Mouse (Mus musculus): ENCODE results near the gene Anks1b. TPM values are rescaled to one million over a fixed set of nuclear protein-coding genes. Genes with fewer than 3 reads are reported as not detected.

The Anks1b gene
- 1 to 10 TPM in 1 of 4 experiments, under 1 TPM in 3; 0.37 to 2.1 (median 0.71) TPM for total RNA-seq (2022)

DNA sequence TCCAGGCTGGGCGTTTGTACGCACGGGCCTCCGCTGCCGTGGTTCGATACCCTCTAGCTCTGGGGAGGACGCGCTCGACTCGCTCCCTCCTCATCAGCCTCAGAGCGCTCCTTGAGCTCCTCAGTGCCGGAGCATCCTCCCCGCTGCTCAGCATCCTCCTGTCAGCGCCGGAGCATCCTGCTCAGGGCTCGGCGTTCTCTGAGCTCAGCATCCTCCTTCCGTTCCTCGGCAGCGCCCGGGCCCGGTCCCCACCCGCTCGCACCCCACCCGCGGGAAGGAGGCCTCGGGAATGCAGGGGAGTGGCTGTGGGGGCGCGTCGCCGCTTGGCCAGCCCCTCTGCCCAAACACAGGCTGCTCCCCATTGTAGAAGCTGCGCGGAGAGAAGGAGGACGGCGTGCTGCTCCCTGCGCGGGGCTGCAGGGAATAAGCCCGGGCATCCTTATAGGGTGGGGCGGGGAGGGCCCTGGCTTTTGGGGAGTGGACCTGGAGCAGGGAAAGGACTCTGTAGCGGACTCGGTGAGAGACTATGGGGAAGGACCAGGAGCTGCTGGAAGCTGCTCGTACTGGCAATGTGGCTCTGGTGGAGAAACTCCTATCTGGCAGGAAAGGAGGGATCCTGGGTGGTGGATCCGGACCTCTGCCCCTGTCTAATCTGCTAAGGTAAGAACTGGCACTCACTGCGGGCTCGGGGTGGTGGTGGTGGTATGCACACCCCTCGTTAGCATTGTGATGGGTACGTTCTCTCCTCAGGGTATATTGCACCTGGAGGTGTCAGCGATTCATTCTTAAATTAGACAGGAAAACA is at the start of gene Anks1b:
TSS of gene Anks1b (plus strand) at position 364 of the 805 bp plus-strand sequence.
- DNase-seq (ENCODE audit: low spot score): peak; percentile 11

DNA sequence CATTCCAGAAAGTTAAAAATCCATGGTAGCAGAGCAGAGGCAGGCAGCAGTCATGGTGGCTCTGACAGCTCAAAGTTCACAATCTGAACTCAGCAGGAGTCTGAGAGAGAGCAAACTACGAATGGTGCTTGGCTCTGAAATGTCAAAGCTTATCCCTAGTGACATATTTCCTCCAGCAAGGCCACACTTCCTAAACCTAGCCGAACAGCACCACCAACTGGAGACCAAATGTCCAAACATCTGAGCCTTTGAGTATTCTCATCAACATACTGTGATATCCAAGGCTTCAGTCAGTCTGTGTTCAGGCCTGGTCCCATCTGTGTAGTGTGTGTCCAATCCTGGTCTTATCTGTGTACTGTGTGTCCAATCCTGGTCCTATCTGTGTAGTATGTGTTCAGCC is 49.4 kb upstream of the Anks1b start:
- DNase-seq (ENCODE audit: low spot score): peak; percentile 21

DNA sequence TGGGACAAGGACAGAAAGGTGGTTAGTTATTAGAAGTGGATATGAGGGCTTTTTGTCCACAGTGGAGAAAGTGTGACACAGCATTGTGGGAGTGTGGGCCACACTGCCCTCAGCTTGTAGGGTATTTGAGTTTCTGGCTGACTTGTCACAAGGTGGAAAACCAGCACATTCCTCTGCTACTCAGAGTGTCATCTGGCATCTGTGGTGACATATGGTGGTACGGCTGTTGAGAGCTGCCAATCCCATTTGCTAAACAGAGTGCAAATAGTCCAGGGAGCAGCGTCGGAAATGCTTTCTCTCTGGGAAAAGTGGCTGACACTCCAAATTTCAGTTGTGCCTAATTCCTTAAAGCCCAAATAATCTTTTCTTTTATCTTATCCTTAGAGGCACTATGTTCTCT is 46.4 kb upstream of the Anks1b start:
- DNase-seq (ENCODE audit: low spot score): no peak

DNA sequence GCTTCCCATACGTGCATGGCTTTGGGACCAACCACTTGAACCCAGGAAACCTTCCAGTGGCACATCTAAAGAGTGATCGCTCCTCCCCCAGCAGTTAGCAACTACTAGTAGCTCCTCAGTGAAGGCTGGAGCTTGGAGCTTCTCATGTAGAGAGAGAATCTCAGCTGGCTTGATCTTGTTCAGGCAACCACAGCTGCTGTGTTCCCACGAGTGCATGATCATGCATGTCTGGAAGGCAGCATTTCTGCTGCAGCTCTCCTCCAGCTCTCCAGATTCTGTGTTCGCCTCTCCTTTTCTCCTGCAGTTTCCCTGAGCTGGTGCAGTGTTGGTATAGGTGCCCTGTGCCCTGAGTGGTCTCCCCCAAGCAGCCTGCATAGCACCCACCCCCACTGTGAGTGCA is 41.0 kb upstream of the Anks1b start:
- no peak for DNase-seq (ENCODE audit: low spot score)

DNA sequence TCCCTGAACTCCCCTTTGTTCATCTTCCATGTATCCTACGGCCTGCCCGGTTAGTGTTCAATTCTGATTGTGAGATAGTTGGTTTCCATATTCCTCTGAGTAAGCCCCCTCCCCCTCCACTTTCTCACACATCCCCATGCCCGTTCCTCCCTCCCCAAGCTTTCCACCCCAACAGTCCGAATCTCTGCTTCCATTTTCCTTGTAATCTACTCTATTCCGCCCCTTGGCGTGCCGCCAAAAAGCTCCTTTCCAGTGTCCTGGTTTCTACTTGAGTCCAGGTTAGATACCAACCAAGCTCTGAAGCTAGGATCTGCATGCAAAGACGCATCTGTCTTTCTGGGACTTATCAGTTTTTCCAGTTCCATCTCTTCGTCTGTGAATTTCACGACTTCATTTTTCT is 40.1 kb upstream of the Anks1b start:
- DNase-seq (ENCODE audit: low spot score): no peak

DNA sequence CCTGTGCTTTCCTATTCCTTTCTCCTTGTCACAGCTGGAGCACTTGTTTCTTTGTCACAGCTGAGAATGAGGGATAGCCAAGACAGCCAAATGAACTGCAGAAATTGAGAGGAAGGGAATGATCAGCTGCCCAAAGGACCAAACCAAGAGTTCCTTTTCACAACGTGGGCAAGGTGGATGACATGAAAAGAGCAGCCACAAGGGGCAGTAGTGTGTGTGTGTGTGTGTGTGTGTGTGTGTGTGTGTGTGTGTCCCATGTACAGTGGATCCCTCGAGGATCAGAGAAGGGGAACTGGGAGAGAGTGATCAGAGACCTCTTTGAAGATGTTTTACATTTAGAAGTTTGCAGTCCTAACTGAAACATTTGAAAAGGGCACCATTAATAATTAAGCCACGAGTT is 35.8 kb upstream of the Anks1b start:
- DNase-seq (ENCODE audit: low spot score): no peak

DNA sequence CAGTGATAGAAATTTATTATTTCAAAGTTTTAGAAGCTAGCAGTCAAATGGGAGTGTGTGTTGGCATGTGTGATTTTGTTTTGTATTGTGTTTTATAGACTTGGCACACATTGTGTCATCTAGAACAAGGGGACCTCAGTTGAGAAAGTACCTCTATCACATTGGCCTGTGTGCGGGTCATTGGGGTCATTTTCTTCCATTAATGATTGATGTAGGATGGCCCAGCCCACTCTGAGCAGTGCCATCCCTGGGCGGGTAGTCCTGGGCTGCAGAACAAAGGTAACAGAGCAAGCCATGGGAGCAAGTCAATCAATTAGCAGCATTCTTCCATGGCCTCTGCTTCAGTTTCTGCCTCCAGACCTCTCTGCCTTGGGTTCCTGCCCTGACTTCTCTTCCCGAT is 34.5 kb upstream of the Anks1b start:
- DNase-seq (ENCODE audit: low spot score): no peak

DNA sequence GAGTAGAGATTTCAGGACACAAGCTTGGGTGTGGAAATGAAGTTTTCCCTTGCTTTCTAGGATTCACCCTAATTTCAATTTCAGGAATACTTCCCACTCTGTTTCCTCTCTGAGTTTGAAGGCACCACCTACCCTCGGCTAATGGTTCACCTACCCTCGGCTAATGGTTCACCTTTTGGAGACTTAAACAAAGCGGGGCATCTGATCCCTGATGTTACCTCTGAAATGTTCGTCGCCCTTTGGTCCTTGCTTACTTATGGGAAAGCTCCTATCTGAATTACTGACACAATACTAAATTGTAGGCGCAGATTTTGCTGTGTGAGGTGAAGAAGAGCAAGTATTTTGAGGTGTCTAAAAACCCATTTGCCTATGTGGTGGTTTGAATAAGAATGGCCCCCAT is 22.4 kb upstream of the Anks1b start:
- DNase-seq (ENCODE audit: low spot score): no peak

DNA sequence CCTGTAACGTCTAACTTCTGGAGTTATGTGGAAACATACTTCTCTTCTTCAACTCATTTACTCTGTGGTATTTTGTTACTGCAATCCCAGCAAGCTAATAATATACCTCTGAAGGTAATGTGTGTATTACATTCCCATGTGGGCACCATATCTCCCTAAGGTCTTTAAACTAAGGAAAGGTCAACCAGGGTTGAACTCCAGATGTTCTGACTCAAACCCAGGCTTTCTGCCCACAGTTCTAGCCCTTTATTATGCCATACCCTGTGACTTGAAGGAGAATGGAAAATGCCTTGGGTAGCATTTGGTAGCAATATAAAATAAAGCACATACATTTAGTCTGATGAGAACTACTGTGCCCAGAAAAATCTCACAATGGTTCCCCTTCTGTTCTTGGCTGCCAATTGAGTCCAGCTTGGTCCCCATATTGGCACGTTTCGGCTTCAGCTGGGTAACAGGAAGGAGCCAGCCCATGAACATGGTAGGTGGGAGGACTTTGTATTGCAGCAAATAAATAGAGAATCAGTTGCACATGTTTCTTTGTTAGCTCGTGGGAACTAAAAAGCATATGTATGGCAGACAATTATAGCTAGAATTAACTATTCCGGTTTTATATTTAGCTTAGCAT is 17.9 kb upstream of the Anks1b start:
- no peak for DNase-seq (ENCODE audit: low spot score)

DNA sequence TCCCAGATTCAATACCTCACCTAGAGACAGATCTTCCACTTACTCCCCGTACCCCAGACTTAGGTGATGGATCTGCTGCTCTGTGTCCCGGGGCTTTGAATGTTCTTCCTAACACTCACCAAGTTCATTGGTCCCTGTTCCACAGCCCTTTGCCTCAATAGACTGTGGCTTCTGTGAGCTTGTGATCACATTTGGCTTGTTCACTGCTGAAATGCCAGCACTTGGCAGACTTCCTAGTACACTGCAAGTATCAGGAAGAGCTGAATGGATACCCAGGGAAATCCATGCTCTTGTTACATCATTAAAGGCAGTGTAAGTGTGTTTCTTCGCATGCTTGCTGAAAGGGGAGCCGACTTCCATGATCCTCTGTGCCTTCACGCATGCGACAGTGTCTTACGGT is 17.0 kb upstream of the Anks1b start:
- no peak for DNase-seq (ENCODE audit: low spot score)

DNA sequence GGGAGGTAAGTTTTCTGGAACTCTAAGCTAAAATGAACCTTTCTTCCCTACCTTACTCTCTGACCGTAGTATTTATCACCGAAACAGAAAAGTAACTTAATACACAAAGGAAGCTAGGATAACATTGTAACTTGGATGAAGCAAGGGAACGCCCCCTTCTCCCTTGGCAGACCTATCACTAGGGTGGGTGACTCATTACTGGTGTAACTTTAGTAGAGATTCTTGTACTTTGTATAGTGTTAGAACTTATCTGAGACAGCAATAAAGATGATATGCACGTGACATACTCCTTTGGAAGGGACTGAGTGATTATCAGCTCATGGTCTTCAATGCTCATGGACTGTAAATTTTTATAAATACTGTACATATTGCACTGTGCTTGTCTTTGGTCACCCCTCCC is 5.1 kb upstream of the Anks1b start:
- no peak for DNase-seq (ENCODE audit: low spot score)

DNA sequence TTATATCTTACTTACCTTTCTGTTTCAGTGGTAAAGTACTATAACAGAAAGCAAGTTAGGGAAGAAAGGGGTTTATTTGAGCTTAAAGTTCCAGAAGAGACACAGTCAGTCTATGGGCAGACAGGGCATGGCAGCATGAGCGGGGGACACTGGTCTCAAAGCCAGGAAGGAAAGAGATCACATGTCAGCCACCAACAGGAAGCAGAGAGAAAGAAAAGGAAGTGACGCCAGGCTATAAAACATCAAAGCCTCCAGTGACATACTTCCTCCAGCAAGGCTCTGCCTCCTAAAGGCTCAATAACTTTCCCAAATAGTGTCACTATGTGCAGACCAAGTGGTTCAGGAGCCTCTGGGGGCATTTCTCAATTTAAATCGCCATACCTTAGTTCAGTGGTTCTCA is 4.5 kb upstream of the Anks1b start:
- DNase-seq (ENCODE audit: low spot score): no peak

DNA sequence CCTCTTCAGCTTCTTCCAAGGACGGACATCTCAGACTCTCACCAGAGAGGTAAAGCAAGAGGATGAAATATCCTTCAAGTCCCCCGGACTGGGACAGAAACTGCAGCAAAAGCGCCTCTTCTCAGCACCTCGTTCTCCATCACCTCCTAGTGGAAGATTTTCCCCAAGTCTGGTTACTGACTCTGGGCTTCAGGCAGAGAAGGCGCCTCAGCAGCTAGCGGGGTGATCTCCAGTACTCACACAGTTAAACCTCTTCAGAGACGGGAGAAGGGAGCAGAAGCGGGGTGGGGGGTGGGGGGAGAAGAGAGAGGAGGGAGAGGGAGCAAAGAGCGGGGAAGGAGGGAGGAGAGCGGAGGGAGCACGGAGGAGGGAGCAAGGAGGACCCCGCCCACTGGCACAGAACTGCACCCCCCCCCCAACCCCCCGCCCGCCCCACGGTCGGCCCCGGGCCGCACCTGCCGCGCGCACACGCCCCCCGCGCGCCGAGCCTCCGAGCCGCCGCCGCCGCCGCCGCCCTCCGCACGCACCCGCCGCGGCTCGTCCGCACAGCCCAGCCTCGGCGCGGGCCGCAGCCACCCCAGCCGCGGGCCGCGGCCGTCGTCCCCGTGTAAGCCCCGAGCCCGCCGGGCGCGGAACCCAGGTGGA is 686 bp upstream of the Anks1b start:
- DNase-seq (ENCODE audit: low spot score): peak; percentile 3

DNA sequence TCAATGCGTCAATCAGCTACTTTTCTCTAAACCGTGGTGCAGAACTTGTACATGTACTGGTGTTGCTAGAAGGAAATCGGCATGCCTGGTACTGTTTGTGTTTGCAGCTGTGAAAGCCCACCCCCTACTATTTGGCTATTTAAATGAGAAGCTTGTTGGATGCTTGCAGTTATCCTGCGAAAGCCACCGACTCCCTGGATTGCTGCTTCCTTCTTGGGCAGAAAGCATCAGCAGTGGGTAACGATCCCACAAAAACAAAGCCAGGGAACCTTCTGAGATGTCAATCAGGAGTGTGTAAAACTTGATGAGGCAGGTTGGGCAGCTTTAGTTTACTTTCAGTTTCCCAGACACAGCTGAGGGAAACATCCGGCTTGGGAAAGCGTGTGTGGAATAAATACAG is 727 bp downstream of the Anks1b start:
- DNase-seq (ENCODE audit: low spot score): peak; percentile 1

DNA sequence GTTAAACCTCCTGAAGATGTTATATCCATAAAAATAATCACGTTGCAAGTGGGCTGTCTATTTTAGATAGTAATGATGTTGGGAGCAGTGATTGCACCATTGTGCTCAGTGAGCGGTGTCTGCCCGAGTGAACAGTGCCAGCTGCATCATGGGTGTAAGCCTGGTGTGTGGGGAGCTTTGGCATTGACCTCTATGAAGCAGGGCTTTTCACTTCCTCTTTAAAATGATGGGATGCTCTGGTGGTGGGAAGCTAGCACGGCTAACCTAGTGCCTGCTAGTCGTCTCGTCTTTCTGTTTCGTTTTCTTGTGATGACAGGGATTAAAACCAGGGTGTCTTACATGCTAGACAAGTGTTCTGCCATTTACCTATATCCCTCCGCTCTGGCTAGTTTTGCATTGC is 10.3 kb downstream of the Anks1b start:
- DNase-seq (ENCODE audit: low spot score): no peak

DNA sequence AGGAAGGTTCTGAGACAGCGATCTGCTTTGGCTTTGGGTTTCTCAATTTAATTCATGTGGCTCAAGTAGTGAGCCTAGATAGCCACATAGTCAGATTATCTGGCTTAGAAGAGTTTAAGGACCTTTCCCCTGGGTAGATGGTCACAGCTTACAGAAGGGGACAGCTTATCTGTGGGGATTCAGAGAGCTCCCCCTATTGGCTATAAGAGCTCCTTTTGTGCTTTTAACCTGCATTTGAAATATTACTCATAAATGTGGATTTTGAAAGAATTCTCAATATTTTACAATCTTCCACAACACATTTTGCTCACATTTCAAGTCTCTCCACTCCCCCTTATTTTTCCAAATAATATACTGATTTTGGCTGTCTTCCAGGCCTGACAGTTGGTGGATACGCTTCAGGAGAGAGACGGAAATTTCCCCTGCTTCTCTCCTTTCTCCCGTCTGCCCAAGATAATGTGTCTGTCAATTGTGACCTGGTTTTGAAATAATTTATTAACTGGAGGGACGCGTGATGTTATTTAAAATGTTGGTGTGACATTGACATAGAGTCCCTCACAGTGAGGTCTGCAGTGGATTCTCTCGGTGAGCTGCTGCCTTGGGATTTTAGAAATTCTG is 29.5 kb downstream of the Anks1b start:
- DNase-seq (ENCODE audit: low spot score): no peak

DNA sequence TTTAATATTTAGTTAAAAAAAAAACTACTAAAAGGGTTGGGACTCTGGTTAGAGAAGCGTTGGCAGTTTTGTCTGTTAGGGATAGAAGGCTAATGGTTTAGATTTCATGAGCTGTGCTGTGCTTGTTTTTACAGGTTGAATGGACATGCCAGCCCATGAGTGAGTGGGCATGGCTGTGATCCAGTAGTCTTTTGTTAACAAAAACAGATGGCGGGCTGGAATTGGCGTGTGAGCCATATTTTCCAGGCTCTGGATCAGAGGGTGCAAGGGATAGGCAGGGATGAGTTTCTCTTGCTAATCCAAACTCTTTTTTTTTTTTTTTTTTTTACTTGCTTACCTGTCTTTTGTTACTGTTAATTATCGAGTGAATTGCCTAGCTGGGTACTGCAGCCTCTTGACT is 38.6 kb downstream of the Anks1b start:
- DNase-seq (ENCODE audit: low spot score): no peak

DNA sequence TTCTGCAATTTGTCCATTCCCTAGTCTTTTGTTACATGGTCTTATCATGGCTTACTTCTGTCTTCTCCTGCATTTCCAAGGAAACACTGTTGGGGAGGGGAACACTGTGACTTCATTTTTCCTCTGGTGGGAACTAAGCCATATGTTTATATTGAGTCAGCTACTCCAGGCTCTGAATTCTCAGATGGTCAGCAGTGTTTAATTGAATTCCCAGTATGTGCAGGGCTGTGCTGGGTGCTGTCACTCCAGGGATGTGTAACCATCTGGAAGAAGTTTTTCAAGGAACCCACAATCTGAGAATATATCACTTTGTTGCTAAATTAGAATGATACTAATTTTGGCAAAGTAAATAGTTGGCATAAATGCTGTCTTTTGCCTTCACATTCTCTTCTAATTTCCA is 39.9 kb downstream of the Anks1b start:
- DNase-seq (ENCODE audit: low spot score): no peak

DNA sequence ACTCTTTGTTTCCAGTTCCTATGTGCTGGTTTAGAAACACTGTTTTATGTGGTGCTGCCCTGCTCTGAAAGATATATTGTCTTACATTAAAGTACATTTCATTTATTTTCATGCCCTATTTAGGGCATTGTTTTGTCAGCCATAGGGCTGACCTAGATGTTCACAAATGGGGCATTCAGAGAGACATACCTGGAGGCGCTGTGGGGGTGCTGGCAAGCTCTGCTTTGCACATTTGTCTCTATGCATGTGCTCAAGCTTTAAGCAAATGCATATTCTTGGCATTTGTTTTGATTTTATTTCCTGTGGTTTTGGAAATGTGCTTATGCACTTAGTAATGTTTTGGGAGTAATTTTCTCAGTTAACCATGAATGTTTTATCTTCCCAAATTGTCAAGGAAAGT is 43.8 kb downstream of the Anks1b start:
- no peak for DNase-seq (ENCODE audit: low spot score)

DNA sequence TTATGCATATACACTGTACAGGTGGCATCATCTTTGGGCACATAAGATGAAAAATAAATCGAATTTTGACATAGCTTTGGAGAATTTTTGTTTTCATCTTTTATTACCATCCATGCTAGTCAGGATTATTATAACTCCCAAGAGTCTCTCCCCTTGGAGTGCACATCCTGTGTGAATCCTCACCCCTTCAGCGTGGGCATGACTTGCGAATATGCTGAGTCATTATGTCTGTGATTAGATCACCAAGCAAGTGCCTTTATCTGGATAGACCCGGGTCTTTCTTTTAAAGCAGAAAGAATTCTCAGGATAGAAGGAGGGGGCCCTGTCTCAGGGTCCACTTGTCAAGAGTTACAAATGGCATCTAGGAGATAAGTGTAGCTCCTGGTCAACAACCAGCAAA is 48.7 kb downstream of the Anks1b start:
- no peak for DNase-seq (ENCODE audit: low spot score)

DNA sequence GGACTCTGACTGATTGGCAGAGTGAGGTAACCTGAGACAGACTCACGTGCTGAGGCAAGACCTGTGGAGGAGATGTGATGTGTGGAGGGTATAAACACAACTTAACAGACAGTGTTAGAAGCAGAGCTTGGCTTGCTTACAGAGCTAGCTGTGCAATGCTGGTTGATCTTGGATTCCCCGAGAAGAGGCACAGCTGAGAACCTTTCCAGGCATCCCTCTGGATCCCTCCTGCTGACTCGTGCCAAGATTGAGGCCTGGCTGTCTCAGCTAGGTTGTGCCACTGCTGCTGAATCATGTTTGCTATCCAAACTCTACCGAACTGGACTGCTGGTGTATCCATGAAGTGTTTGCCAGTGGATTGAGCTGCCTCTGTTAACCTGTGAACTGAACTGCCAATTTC is 68.9 kb downstream of the Anks1b start:
- DNase-seq (ENCODE audit: low spot score): no peak

DNA sequence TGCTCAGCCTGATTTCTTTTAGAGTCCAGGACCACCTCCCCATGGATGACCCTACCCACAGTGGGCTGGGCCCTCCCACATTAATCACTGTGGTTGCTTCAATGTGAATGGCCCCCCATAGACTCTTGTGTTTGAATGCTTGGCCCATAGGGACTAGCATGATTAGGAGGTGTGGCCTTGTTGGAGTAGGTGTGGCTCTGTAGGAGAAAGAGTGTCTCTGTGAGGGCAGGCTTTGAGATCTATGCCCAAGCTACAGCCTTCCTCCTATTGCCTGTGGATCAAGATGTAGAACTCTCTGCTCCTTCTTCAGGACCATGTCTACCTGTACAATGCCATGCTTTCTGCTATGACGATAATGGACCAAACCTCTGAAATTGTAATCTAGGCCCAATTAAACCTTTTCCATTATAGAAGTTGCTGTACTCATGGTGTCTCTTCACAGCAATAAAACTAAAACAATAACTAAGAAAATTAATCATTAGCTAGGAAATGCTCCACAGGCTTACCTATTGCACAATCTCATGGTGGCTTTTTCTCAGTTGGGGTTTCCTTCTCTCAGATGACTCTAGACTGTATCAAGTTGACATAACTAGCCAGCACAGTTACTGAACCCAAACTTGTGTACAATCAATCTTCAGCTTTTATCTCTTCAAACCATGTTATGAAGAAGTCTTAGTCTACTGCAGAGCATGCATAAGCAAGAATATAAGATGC is 73.5 kb downstream of the Anks1b start:
- DNase-seq (ENCODE audit: low spot score): no peak
